Mouse (Mus musculus): Measurements from ENCODE around the gene Casp3. TPM values are rescaled to one million over a fixed set of nuclear protein-coding genes. Genes with fewer than 3 reads are reported as not detected.

The Casp3 gene
- polyA plus RNA-seq, 1 experiment, result 24.7 TPM

DNA sequence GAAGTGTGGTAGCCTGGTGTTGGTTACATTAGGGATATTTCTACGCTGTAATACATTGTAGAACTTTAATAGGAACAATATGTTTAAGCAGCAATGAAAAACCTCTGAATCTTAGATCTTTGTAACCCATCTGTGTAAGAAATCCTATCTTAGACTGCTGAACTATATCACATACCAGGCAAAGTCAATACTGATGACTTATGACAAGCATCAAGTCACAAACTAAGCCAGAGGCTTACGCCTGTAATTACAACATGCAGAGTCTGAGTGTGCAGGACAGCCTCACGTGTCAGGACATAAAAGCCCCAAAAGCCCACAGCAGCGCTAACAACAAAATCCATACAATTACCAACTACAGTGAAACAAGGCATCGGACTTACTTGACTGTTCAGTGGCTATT is 13.5 kb upstream of the Casp3 start:
- no peak for DNase-seq (ENCODE audit: extremely low spot score in 1 of 2, low spot score in 1 of 2)

DNA sequence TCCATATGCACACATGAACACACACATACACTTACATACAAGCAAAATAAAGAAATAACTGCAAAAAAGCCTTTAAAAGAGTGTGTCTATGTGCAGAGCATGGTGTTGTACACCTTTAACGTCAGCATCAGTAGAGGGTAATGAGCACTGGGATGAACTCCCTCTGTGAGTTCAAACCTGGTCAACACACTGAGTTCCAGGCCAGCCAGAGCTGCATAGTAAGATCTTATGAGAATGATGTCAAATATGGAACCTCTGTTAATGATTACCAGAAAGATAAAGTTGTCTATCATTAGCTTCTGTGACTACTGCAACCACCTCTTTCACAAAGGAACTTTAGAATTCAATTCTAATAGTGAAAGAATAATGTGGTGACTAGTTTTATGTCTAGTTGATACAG is 10.2 kb upstream of the Casp3 start:
- DNase-seq (ENCODE audit: extremely low spot score in 1 of 2, low spot score in 1 of 2), result no peak

DNA sequence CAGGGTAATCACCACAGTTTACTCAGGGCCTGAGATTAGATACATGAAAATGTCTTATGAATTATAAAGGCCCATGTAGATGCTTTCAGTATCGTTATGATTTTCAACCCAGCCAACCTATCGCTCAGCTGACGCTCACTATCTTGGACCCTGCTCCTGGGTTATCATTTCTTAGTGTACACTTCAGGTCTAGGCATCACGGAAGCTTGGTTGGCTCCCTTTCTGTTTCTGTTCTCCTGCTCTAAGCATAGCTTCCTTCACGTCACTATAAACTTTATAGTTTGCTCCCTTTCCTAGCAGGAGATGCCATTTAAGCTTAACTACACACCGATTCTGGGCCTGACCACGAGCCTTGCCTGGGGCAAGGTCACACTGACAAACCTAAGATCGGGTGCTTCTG is 5.5 kb upstream of the Casp3 start:
- no peak for DNase-seq (ENCODE audit: extremely low spot score in 1 of 2, low spot score in 1 of 2)

DNA sequence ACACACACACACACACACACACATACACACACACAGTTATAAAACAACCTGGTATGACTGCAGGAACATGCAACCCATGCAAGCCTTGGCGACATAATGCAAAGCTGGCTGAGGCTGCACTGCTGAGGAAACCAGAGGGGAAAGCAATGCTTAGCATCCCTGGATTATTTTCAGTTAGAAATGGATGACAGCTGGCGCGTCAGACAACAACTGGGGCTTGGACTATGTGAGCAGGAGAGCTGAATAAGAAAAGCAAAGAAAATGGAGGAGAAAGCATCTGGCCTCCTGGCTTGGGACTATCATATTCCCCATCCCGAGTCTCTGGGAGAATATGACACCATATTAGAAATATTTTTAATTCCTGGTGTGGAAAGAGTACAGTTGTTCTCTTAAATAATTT is 4.2 kb upstream of the Casp3 start:
- peak in 1 of 2 experiments; percentile 20 for DNase-seq (ENCODE audit: extremely low spot score in 1 of 2, low spot score in 1 of 2)

- peak in 1 of 2 experiments; percentile 40 for DNase-seq (ENCODE audit: extremely low spot score in 1 of 2, low spot score in 1 of 2)
Observed at GRCm38 (mm10) chr8:46613377-46613776, 3.7 kb upstream of the Casp3 start.

GRCm38 (mm10) chr8:46615936-46616335 is 1.2 kb upstream of the Casp3 start:
- no peak for DNase-seq (ENCODE audit: extremely low spot score in 1 of 2, low spot score in 1 of 2)

GRCm38 (mm10) chr8:46617690-46618620 is 864 bp downstream of the Casp3 start:
- peak in 1 of 2 experiments; percentile 11 for DNase-seq (ENCODE audit: extremely low spot score in 1 of 2, low spot score in 1 of 2)

GRCm38 (mm10) chr8:46618639-46619320 is 1.7 kb downstream of the Casp3 start:
- no peak for DNase-seq (ENCODE audit: extremely low spot score in 1 of 2, low spot score in 1 of 2)

DNA sequence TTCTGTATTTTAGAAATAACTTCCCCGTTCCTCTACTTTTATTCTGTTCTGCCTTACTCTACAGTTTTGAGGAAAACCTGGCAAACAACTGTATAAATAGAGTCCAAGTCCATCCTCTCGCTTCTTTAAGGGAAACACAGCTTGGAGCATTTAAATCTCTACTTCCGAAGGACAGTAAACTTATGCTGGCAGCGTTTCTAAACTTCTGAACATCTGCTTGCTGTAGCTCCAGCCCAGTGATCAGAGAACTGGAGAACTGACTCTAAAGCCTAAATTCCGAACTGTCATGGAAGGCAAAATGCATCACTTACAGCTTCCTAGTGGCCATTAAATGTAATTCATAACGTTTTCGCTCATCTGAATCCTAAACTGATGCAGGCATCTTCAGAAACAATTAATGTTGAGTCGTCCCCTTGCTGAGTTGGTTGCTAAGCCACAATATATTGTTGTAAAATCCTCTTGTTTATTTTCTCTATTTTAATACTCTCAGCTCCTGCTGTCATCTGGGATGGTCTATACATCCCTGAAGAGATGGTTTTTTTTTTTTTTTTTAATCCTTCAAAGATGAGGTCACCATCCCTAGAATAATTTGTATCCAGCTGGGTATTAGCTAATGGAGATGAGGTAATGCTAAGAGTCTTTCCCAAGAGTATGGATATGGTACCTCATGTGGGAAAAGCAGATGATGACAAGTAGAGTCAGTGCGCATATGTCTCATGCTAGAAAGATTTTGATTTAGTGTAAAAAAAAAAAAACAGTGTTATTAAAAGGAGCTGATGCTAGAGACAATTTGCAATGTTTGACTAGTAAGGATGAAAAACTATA is 5.6 kb downstream of the Casp3 start:
- DNase-seq (ENCODE audit: extremely low spot score in 1 of 2, low spot score in 1 of 2), result no peak

DNA sequence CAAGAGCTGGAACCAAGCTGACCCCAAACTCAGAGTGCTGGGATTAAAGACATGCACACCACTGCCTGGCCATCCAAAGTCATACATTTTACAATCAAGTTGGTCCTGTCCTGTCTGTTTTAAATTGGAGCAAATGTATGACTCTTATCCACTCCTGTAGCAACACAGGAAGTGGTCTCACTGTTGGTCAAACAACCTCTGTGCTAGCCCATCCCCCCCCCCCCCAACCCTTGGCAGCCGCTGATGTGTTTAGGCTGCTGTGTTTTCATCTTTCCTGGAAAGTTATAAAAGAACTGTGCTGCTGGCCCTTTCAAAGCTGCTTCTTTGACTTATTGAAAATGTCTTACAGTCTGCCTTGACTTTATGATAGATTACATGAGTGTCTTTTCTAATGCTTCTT is 8.1 kb downstream of the Casp3 start:
- DNase-seq (ENCODE audit: extremely low spot score in 1 of 2, low spot score in 1 of 2), result no peak

GRCm38 (mm10) chr8:46626642-46627041 is 9.6 kb downstream of the Casp3 start:
- DNase-seq (ENCODE audit: extremely low spot score in 1 of 2, low spot score in 1 of 2), result no peak

DNA sequence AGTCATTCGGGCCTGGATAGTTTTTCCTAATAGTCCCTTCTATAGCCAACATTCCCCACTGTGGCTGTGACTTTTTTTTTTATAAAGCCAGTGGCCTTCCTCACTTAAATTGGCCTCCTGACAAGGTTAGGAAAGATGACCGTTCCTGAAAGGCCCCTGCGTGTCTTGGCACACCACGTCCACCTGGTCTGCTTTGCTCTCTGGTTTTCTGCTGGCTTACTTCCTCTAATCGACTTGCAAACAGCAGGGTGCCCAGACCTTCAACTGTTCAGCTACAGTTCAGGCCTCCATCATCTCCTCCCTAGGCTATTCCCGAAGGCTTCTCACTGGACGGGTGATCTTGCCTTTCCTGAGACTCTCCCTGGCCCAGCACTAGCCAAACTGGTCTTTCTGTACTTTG is 10.8 kb downstream of the Casp3 start:
- no peak for DNase-seq (ENCODE audit: extremely low spot score in 1 of 2, low spot score in 1 of 2)

GRCm38 (mm10) chr8:46628645-46629044 is 11.6 kb downstream of the Casp3 start:
- no peak for DNase-seq (ENCODE audit: extremely low spot score in 1 of 2, low spot score in 1 of 2)

DNA sequence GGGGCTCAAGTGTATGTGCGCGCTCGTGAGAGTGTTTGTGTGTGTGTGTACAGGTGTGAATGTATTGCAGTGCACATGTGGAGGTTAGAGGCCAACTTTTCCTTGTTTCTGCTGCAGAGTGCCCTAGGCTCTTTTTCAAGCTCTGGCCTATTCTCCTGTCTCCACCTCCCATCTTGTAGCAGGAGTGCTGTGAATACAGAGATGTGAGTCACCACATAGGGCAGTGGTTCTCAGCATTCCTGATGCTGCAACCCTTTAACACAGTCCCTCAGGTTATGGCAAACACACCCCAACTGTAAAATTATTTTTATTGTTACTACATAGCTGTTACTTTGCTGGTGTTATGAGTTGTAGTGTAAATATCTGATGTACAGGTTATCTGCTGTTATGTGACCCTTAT is 13.3 kb downstream of the Casp3 start:
- DNase-seq (ENCODE audit: extremely low spot score in 1 of 2, low spot score in 1 of 2), result no peak

DNA sequence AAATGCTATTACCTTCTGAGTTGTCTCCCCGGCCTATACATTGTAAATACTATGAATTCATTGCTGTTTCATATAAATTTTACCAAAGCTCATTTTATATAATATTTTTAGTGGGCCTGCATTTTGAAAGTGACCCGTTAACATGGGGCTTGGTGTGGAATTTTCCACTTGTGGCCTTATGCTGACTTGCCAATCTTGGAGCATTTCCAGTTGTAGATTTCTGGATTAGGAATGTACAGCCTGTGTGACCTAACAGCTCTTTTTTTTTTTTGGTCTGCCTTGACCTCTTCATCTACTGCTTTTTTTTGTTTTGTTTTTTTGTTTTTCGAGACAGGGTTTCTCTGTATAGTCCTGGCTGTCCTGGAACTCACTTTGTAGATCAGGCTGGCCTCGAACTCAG is 13.8 kb downstream of the Casp3 start:
- no peak for DNase-seq (ENCODE audit: extremely low spot score in 1 of 2, low spot score in 1 of 2)

DNA sequence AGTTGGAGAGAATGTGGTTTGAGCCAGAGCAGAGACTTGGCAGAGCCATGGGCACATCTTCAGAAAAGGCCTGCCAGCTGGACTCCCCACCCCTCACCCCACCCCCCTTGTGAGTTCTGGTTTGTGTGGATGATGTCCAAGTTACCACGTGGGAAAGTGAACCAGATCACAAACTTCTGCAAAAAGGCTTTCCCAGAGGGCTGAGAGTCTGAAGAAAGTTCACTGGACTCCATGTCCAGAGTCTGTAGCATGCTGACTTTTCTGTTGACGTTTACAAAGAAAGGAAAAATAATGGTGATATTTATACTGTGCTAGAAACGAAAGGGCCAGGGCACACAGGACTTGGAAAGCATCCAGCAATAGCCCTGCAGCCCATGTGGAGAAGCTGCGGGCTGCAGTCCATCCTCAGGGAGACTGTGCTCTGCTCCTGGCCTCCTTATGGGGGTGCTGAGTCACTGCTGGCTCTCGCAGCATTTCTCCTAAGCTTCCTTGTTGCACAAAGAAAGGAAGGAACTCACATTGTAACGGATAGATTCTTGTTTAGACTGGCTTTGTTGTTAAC is 22.0 kb downstream of the Casp3 start:
- DNase-seq (ENCODE audit: extremely low spot score in 1 of 2, low spot score in 1 of 2), result peak in 1 of 2 experiments; percentile 16

- DNase-seq (ENCODE audit: extremely low spot score in 1 of 2, low spot score in 1 of 2), result no peak
Observed at GRCm38 (mm10) chr8:46639852-46640251, 22.8 kb downstream of the Casp3 start.

GRCm38 (mm10) chr8:46641272-46641671 is 24.2 kb downstream of the Casp3 start:
- no peak for DNase-seq (ENCODE audit: extremely low spot score in 1 of 2, low spot score in 1 of 2)

- DNase-seq (ENCODE audit: extremely low spot score in 1 of 2, low spot score in 1 of 2), result no peak
Observed at GRCm38 (mm10) chr8:46648421-46648820, 31.3 kb downstream of the Casp3 start.

- DNase-seq (ENCODE audit: extremely low spot score in 1 of 2, low spot score in 1 of 2), result no peak
Observed at GRCm38 (mm10) chr8:46651872-46652271, 34.8 kb downstream of the Casp3 start.

DNA sequence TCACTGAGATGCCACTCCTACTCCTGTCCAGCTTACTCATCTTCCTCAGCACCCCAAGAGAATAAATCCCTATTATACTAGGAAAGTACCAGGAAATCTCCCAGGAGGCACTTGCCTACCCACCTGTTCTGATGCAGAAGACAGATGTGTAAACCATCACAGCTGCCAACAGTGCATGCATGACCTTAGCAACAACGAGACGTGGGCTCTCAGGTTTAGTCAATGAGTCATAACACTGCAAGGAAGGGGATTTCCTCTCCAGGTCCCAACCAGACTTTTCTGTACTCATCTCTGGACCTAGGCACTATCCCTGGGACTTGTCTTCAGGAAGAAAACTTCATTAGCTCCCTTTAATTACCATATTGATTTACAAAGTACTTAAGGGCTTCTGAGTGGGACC is 38.8 kb downstream of the Casp3 start:
- no peak for DNase-seq (ENCODE audit: extremely low spot score in 1 of 2, low spot score in 1 of 2)
